Mouse (Mus musculus): ENCODE measurements around the gene Opa1.

Gene Opa1

GRCm38 (mm10) chr16:29579167-29579786 is at the start of gene Opa1:
Gene Opa1 (plus strand): TSS chr16:29579334.
- CTCF ChIA-PET: no interaction called here

DNA sequence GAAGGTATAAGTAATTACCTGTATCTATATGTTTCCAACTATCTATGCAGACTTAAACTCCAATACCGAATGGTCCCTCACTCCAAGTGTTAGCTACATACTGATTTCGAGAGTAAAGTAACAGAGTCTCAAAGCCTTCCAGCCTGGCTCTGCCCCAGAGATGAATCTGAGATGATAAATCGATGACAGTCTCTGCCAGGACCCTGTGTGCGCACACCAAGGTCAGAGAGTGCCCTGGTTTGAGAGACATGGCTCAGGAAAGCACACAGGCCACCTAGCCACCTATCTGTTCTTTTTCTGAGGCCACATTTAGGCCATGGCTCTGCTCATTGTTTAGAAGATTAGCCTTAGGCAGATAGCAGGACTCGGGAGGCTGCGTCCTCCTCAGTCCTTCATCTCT is 45.5 kb upstream of the Opa1 start:
- CTCF ChIA-PET: no interaction called here

- CTCF ChIA-PET: no interaction called here
Measured at GRCm38 (mm10) chr16:29535866-29536265, 43.3 kb upstream of the Opa1 start.

DNA sequence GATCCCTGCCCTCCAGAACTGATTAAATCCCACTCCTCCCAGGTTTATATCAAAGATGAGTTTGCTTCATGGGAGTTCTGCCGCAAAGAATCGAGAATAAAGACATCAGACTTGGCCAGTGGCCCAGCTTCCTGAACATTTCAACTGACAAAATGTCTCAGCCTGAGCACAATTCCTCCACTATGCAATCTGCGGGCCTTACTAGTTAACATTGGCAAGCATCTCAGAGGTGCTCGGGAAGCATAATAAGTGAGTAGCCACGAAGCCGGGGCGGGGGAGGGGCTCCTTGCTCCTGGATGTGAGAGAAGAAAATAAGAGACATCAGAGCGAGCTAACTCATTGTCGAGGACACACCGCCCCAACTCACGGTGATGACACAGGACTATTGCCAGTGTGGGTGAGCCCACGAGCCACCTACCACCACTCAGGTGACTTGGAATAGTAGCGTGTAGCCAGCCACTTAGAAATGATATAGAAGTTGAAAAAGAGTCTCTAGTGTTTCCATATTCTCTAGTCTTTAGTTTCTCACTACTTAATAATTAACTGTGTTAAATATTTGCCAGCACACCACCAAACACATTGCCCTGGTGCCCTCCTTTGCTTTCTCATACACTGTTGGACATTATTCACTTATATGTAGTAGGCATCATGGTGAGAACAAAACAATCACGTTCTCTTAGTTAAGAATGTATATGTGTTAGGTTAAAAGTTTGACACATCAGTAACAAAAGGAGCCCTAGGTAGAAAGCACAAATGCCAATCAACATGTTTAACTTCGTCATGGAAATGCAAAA is 42.5 kb upstream of the Opa1 start:
- CTCF ChIA-PET: no interaction called here

GRCm38 (mm10) chr16:29539906-29540305 is 39.2 kb upstream of the Opa1 start:
- CTCF ChIA-PET: no interaction called here

DNA sequence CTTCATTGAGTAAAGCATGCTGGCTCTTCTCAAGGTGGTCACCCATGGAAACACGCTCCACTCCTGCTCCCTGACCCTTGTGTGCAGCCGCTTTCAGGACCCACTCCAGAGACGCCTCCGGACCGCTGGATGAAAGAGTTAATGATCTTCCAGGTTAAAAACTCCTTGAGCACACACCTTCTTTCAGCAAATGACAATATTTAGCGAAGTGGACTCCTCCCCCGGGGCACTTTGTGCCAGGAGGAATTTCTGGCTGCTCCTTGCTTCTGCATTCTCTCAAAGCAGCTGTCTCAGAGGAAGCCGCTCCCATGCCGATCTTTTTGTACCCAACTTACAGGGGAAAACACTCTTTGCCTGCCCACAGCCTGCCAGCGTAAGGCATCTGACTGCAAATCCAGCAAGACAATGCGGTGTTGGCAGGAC is 37.9 kb upstream of the Opa1 start:
- CTCF ChIA-PET: no interaction called here

- CTCF ChIA-PET: no interaction called here
Measured at GRCm38 (mm10) chr16:29544829-29545228, 34.3 kb upstream of the Opa1 start, which contains the start of gene Atp13a4. Gene Atp13a4 (minus strand): TSS chr16:29544864.

DNA sequence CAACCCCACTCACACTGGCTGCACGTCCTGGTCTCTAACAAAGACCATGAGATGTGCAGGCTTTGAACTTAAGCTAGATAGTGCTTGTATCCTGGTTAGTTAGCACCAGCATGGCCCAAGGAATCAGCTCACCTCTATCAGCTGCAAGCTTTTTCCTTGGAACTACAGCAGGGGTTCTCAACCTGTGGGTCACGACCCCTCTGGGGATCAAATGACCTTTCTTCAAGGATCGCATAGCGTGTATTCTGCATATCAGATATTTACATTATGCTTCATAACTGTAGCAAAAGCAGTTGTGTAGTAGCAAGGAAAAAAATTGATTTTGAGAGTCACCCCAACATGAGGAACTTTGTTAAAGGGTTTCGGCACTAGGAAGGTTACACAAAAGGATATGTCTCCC is 19.5 kb upstream of the Opa1 start:
- CTCF ChIA-PET: no interaction called here

DNA sequence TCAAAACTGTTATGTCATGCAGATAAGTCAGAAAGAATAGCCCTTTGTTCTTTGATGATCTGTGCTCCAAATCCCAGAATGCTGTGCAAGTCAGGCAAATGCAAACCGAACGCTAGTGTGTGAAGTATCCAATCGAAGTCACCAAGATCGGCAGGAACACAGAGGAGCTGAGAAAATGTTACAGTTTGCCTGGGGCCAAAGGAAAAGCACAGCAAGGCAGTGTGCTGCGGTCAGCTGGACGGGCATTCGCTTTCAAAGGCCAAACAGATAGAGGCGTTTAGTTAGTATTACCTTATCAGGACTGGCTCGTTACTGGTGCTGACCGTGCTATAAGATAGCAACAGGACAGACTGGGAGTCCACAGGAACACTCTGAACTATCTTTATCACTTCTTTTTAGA is 18.7 kb upstream of the Opa1 start:
- CTCF ChIA-PET: interaction anchor here (0.7 kb wide), 1 partner anchor 33 kb away, joined by 3 read pairs; no protein-coding TSS in a partner anchor

DNA sequence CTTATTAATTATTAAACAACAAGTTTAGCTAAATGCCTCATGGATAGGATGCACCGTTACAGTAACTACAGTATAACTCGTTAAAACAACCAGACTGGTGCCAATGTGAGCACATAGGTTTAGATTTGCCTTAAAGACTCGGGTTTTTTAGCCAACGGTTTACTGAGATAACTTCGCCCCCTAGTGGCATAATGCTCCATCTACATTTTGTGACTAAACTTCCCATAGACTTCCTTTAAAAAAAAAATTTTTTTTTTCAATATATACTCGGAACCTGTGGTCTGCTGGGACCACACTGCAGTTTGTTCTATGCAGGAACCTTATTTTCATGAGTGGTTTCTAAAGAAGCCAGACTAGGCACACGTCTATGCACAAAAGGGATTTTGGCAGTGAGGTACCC is 18.3 kb upstream of the Opa1 start:
- CTCF ChIA-PET: interaction anchor here (0.7 kb wide), 1 partner anchor 33 kb away, joined by 3 read pairs; no protein-coding TSS in a partner anchor

DNA sequence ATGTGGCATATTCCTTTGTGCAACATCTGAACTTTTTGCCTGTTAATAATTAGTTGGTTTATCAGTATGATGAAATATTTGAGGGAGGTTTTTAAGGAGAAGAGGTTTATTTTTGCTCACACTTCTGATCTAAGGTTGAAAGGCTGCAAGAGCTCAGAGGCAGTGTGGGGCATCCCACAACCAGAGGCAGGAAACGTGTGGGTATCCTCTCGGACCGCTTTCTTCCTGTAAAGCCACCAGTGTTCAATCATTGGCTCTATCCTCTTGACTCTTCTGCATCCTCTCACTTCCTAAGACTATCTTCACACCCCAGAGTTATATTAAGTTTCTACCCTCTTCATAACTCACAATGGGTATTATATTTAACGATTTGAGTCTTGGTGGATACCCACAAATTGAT is 5.1 kb upstream of the Opa1 start:
- CTCF ChIA-PET: no interaction called here

DNA sequence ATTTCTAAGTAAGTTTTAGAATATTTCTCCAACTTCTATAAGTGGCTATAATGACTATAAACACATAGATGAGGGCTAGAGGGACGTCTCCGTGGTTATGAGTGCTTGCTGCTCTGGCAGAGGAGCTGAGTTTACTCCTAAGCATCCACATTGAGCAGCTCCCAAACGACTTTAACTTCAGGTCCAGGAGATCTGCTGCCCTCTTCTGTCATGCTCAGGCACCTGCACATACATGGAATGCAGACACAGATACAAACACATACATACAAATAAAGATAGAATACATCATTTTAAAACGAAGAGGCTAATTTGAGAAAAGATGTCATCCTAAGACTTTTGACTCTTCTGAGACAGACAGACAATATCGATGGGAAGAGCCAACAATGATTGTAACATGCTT is 3.5 kb upstream of the Opa1 start:
- CTCF ChIA-PET: no interaction called here

DNA sequence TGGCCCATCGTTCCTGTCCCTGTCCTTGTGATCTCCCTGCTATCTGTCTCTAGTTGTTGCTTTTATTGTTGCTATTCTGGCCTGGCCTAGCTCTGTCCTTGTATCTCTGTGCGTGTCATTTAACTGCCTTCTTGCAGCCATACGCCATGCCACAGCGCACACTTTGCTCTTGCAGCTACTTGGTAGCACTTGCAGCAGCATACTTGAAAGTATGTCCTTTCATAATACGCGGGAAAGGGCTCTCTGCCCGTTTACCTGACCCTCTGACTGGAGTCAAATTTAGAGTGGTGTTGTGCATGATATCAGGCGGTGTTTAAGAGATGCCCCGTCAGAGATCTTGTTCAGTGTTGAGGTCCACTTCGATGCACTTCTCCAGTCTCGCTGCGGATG is 648 bp downstream of the Opa1 start:
- CTCF ChIA-PET: no interaction called here

DNA sequence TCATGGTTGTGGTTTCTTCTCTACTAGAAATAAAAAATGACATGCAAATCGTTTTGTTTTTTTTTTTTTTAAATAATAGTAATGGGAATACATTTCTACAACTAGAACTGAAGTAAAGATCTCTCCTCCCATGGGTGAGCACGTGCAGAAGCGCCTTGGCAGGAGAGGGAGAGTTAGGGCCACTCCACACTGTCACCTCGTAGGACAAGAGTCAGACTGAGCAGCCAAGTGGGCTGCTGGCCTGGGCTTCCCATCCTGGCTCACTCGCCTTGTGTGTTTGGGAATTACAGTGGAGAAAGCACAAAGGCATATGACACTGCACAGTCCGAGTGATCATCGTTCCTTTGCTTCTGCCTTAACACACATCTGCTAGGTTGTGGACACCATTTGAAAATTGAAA is 13.0 kb downstream of the Opa1 start:
- CTCF ChIA-PET: no interaction called here

- CTCF ChIA-PET: no interaction called here
Measured at GRCm38 (mm10) chr16:29597122-29597521, 18.0 kb downstream of the Opa1 start.

GRCm38 (mm10) chr16:29605546-29605945 is 26.4 kb downstream of the Opa1 start:
- CTCF ChIA-PET: no interaction called here

- CTCF ChIA-PET: no interaction called here
Measured at GRCm38 (mm10) chr16:29607131-29607530, 28.0 kb downstream of the Opa1 start.

- CTCF ChIA-PET: no interaction called here
Measured at GRCm38 (mm10) chr16:29614762-29615161, 35.6 kb downstream of the Opa1 start.

GRCm38 (mm10) chr16:29629053-29629452 is 49.9 kb downstream of the Opa1 start:
- CTCF ChIA-PET: interaction anchor here (0.6 kb wide), 2 partner anchors 130 to 606 kb away, joined by 3 to 8 read pairs; no protein-coding TSS in a partner anchor

DNA sequence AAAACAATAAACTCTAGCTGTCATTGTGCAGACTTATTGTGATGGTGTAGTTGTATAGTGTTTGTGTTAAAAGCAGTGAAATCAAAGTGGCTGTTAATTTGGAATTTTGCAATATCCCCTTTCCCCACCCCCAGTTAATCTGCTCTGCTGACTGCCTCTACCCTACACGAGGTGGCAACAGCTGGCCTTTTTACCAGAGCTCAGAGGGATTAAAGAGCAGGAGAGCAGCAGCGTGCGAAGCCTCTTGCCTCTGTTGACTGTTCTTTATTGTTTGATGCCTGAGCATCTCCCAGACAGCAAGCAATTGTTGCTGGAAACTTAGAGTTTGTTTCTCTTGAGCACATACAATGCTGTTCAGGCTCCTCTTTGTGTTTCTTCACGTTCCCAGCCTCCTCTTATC is 56.6 kb downstream of the Opa1 start:
- CTCF ChIA-PET: no interaction called here

DNA sequence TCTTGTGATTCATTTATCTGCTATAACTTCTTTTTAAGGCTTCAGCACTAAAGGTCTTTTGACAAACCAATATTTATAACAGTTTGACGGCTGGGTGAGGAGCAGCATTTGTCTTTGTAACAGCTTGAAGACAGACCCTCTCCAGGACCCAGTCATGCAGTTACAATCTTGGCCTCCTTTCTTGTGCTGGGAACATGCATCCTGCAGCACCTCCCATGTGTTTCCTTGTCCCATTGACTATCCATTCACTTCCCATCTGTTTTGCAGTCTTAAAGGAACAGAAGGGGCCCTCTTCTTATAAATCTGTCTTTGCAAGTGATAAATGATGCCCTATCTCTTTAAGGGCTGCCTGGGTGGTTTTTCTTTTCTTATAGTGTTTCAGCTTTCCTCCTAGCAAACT is 63.2 kb downstream of the Opa1 start:
- CTCF ChIA-PET: no interaction called here

GRCm38 (mm10) chr16:29644871-29645270 is 65.7 kb downstream of the Opa1 start:
- CTCF ChIA-PET: no interaction called here

GRCm38 (mm10) chr16:29646202-29646601 is 67.1 kb downstream of the Opa1 start:
- CTCF ChIA-PET: no interaction called here

Measured in spleen, embryonic (tissue).